Mouse (Mus musculus) testis, postnatal 10 days (tissue): ENCODE data around the gene Slc6a19.
"Not testable (repeated sequence)": the region's sequence is repeated elsewhere in the genome, so short reads cannot be mapped to it uniquely, and the experiment has no call there.

Experiments
- DNase-seq: peaks from one replicate; pipeline ENCODE4 v3.0.0; 2021; ENCODE audit warnings: low spot score

Slc6a19 gene

DNA sequence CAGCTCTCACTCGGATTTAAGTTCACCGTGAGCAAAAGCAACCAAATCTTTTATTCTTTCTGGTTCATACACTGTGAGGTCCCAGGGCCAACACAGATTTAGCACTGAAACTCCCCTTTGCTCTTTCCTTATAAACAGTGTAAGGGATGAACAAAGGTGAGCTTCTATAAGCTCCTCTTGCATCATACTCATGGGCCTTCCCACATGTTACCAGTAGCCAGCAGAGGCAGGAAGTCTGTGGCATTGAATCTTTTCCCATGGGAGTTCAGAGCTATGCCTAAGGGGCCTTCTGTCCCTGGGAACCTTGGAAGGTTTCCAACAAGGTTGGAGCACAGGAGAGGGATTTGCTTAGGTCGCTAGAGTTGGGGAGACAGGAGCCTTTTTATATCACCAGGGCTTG is 7.6 kb upstream of the Slc6a19 start:
- DNase-seq: no peak

DNA sequence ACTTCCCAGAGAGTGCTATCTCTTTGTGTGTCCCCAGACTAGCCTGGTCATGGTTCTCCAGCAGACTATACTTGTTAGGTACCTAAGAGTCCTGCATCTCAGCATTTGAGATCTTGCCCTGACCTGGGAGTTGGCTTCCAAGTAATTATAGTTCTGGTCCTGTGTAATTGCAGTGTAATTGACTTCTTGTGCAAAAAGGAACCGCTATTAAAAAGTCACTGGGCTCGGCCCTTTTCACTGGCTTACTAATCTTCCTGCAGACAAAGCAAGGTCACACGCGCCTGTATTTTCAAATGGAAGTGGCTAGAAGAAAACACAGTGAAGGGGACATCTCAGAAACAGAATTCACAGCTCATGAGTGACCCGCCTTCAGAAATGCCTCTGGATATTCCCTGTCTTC is 7.1 kb upstream of the Slc6a19 start:
- no peak for DNase-seq

GRCm38 (mm10) chr13:73711221-73711620 is 6.6 kb upstream of the Slc6a19 start:
- no peak for DNase-seq

DNA sequence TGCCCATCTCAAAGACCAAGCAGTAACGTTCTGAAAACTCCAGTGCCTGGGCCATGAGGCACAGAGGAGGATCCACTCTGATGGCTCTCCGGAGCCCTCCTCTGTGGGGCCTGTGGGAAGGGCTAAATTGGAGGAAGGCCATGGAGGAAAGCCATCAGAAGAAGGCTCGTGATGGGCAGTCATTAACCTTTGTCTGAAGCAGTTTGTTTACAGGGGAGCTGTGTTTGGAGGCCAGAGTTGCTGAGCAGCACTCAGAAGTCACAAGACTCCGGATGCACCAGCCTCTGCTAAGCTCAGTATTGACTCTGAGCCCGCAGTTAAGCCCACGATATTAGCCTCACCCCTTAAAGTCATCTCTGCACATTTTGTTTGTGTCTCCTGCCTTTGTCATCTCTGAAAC is 4.8 kb upstream of the Slc6a19 start:
- no peak for DNase-seq

DNA sequence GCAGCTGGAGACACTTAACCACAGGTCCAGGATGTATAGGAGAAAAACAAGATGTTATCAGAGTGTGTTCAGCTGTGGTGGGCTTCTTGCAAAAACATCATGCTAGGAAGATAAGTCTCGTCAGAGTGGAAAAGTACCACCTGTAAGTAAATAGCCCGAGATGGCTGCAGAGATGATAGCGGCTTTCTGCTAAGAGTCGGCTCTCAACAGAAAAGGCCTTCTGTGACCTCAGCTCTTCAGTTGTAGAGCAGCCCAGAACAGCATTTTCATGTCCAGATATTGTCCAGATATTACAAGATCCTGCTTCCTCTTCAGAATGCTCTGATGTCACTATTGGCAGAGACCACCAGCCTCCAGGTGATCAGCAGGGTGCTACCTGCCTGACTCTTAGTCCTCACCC is 1.2 kb downstream of the Slc6a19 start:
- DNase-seq: not testable (repeated sequence)

GRCm38 (mm10) chr13:73702776-73703175 is 1.9 kb downstream of the Slc6a19 start:
- DNase-seq: no peak

- DNase-seq: no peak
Measured at GRCm38 (mm10) chr13:73701161-73701883, 3.3 kb downstream of the Slc6a19 start.

DNA sequence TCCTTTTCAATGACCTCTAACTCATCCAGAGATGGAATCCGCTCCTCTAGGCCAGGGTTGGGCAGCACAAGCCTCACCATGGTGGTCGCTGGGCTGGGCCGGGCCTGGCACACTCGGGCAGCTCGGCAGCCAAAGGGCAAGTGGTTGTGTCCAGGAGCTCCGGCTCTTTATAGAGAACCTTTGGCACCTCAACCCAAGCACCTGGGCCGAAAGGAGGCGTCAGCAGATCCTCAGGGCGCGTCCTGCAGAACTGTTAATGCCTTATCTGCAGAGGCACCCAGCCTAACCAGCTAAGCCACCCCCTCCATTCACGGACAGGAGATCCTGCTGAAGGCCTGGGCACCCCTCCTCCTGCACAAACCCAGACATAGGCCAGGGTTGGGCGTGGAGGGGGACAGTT is 4.1 kb downstream of the Slc6a19 start:
- DNase-seq: no peak

GRCm38 (mm10) chr13:73699714-73700113 is 5.0 kb downstream of the Slc6a19 start:
- no peak for DNase-seq

- DNase-seq: no peak
Measured at GRCm38 (mm10) chr13:73696529-73696928, 8.1 kb downstream of the Slc6a19 start.

DNA sequence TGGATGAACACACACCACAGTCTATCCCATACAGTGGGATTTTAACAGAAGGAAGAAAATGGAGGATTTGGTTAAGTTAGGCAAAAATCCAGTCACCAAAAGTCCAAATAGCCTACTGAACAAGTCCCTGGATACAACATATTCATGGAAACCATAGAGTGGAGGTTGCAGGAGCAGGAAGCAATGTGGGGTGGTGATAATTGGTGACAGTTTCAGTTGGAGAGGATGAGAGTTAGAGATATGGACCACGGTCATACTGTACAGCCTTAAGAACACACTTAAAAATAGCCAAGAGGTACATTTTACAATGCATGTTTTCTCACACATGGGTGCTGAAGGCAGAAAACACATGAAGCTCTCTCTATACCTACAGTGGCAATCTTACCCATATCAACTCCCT is 9.7 kb downstream of the Slc6a19 start:
- DNase-seq: no peak

DNA sequence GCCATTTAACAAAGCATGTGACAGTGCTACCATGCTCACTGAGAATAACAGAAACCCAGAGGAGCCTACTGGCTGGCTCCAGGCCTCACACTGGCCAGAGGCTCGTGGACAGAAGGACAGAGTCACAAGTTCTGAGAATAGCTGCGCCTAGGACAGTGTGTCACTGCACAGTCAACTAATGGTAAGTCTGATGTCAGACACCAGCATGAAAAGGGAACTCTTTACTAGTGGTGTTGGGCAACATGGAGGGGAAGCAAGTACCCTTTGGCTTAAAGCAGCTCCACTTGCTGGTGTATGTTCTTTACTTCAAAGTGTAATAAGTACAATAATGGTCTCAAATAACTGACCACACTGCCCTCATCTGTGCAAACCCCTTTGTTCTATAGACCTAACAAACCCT is 11.3 kb downstream of the Slc6a19 start:
- no peak for DNase-seq

- peak; percentile 83 for DNase-seq
Measured at GRCm38 (mm10) chr13:73692249-73692868, 12.3 kb downstream of the Slc6a19 start.

DNA sequence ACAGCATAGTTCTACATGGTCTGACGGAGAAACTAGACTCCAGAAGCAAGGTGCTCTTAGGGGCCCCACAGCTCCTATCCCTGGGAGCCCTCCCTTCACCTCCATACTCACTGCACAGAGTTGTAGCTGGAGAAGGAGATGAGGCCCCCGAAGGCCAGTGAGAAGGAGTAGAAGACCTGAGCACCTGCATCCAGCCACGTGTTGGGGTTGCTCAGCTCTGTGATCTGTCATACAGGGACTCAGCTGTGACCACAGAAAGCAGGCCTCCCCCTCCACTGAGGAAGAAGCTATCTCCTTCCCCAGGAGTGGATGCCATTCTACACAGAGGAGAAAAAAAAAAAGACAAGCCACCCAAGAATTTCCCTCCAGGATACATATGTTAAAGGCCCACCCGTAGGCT is 15.7 kb downstream of the Slc6a19 start:
- no peak for DNase-seq

- no peak for DNase-seq
Measured at GRCm38 (mm10) chr13:73687601-73688000, 17.1 kb downstream of the Slc6a19 start.

GRCm38 (mm10) chr13:73685502-73685901 is 19.2 kb downstream of the Slc6a19 start:
- DNase-seq: no peak

DNA sequence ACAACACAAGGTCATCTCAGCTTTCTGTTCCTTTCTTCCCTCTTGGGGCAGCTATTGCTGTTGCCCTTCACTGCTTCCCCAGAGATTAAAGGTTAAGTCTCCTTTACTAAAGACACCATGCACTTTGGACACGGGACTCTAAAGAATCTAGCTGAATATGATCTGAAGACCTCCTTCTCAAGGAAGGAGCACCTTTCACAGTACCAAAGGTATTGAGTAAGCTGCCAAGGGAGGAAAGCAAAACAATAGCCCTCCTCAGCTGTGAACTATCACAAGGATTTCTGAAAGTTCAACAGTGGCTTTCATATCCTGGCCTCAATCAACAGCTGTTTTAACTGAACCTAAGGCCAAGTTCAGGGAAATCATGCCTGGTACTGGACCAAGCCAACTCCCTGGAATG is 20.3 kb downstream of the Slc6a19 start:
- DNase-seq: no peak

DNA sequence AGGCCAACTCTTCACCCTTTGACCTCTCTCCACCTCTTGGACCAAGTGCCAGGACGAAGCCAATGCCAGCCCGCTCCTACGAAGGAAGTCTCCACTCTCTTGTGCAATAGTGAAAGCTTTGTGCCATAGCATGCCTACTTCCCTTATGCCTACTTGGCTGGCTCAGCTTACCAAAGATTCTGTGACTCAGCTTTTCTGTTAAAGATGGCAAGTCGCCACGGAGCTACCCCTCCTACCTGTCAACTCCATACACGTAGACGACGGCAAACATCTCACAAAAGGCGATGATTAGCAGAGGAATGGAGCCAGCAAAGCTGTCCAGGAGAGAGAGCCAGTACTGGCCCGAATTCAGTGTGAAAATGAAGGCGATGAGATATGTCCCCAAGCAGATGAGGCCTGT is 21.0 kb downstream of the Slc6a19 start:
- no peak for DNase-seq

GRCm38 (mm10) chr13:73682226-73682625 is 22.4 kb downstream of the Slc6a19 start:
- DNase-seq: no peak

GRCm38 (mm10) chr13:73680394-73680793 is 24.3 kb downstream of the Slc6a19 start:
- DNase-seq: no peak

GRCm38 (mm10) chr13:73679311-73679710 is 25.4 kb downstream of the Slc6a19 start:
- no peak for DNase-seq

GRCm38 (mm10) chr13:73677853-73678252 is 26.8 kb downstream of the Slc6a19 start, which contains the start of gene Slc6a18:
Gene Slc6a18, minus strand, starts transcription at chr13:73678023.
- DNase-seq: no peak

- DNase-seq: no peak
Measured at GRCm38 (mm10) chr13:73675161-73675560, 29.5 kb downstream of the Slc6a19 start.

DNA sequence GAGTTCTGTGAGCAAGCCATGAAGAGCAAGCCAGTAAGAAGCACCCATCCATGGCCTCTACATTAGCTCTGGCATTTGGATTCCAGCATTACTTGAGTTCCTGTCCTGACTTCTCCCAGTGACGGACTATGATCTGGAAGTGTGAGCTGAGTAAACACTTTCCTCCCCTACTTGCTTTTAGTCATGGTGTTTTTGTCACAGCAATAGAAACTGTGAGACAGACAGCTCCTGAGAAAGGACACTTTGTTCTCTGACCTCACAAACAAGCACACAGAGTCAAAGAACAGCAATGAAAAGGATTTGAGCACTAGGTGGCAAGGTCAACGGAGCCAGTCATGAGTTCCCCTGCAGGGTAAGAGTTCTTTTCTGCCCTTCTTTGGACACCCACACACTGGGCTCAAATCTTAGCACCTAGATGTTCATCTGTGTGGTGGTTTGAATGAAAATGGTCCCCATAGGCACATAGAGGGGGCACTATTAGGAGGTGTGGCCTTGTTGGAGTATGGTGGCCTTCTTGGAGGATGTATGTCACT is 44.4 kb downstream of the Slc6a19 start:
- DNase-seq: no peak
